Mouse (Mus musculus): ENCODE measurements around the gene Gm28539.
"Not testable (repeated sequence)": the region's sequence is repeated elsewhere in the genome, so short reads cannot be mapped to it uniquely, and the experiment has no call there.

The Gm28539 gene

GRCm38 (mm10) chr16:18836468-18837208, at the start of gene Gm28539, which contains the start of gene 2510002D24Rik:
Gene Gm28539, plus strand, starts transcription at chr16:18836584.
Gene 2510002D24Rik, plus strand, starts transcription at chr16:18836578.
- peak; percentile 97 for DNase-seq

DNA sequence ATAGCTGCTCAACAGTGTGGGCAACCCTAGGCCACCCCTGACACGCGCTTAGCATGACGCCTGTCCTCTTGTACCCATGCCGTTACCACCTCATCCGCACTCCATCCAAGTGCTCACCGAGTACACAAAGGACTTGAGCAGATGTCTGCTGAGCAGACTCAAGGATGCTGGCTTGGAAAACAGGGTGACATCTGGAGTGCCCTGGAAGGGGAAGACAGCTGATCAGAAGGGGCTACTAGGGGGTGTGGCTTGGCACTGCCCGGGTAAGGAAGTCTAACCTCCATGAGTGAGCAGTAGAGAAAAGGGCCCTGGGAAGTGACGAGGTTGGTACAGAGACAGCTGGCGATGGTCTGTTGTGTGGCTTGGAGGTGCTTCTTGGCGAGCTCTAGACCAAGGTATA, 49.7 kb upstream of the Gm28539 start:
- no peak for DNase-seq

- no peak for DNase-seq
These were observed 47.6 kb upstream of the Gm28539 start for GRCm38 (mm10) chr16:18788627-18789406.

DNA sequence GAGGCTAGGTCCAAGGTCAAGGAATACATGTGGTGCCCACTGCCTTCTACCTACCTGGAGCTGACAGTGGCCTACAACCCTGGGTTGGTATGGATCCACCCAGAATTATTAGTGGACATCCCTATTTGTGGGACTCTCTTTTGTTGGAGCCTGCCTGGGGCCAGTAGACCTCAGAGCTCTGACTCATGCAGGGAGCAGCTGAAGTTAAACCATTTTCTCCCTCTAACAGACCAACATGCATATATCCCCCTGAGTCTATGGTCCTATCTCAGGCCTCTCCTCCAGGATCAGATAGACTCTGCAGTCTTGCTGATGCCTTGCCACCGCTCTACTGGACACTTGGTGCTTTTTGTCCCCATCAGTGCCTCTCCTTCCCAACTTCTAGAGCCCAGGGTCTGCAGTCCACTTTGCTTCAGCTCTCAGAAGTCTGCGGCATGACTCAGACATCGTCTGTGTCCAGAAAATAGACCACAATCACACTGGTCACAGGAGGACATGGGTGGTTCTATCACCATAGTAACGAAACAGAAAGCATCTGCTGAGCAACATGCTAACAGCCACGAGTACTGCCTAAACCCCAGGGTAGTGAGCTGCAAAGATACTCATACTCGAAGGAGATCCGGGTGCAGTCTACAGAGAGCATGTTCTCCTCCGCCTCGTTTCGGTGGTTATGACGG, 41.0 kb upstream of the Gm28539 start:
- no peak for DNase-seq

DNA sequence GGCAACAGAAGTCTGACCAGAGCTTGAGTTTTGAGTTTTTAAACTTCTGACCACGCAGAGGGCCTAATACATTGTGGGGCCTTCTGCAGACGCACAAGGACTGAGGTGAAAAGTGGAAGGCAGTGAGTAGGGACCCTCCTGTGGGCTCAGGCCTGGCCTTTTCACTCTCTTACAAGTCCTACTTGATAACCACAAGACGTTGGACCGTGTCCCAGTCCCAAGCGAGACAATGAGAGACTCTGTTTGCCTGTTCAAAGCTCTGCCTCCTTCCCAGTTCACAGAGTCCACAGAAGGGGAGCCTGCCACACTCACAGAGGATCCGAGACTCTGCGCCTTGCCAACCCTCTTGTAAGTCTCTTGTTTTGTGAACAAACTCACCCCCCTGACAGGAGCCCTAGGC, 39.7 kb upstream of the Gm28539 start:
- no peak for DNase-seq

DNA sequence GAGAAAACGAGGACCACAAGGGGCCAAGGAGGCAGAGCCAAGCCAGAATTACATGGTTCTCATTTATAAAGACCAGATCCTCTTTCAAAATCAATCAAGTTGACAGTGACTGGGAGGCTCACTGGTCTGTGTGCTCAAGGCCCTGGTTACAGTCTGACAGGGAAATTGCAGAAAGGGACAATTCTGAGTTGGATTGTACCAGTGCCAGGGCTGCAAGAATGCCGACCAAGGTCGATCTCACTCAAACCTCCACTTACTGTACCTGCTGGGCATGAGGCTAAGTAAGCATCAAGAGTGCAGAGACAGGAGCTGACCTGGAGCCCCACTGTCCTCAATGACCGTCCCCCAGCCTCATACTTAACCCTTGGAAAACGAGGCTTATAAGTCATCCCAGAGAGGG, 38.2 kb upstream of the Gm28539 start:
- no peak for DNase-seq

DNA sequence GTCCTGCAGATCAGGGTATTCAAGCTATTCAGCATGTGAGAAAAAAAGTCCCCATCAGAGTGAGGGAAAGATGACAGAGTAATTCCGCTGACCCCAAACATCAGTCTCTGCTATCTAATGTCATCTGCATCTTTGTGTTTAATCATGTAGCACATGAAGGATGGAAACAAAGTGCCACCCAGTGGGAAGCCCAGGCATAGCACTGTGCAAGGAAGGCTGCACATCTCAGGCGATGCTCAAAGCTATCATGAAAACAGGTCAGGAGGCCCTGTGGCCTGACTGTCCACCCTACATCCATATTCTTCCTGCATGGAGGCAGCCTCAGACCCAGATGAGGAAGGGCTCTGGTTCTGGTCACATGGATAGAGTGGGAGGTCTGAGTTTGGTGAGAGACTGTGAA, 37.5 kb upstream of the Gm28539 start:
- peak; percentile 77 for DNase-seq

- DNase-seq: no peak
These were observed 30.6 kb upstream of the Gm28539 start for GRCm38 (mm10) chr16:18805746-18806145.

- no peak for DNase-seq
These were observed 27.4 kb upstream of the Gm28539 start for GRCm38 (mm10) chr16:18809001-18809400.

- no peak for DNase-seq
These were observed 25.4 kb upstream of the Gm28539 start for GRCm38 (mm10) chr16:18811032-18811431.

DNA sequence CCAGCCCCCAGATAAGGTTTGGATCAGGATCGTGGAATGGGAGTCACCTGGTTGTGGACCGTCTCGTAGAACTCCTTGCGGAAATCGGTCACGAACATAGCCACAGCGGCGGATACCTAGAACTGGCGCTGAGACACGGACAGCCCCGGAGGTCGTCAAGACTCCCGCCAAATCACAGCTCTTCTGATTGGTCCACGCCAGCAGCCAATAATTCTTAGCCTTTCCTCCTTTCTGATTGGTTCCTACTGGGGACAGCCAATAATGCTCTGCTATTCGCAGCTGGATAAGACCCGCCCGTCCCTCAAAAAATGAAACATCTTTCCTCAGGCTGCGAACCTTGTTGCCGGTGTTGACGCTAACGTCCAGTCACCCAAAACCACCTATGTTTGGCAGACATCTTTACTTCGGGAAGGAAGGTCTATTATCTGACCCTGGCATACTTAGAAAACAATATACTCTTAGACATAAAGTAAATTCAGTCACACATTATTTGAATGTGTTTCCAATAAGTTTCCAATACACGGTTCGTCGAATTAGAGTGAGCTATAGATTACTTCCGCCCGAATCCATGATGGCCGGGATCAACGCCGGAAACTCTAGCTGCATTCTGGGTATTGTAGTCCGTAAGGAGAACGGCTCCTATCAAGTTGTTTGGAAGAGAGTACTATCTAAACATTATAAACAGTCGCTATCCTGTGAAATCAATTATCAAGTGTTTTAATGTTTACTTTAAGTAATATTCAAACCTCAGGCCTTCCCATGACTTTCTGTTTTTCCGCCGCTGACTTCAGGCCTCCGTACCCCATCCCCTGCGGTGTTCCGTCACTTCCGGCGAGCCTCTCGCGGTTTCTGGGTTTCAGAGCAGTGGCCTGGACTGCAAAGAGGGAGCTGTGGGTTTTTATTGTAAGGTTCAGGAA, 24.7 kb upstream of the Gm28539 start, which contains the start of the genes Ufd1 and Cdc45:
TSS of gene Ufd1 (plus strand) at position 312 of the 917 bp plus-strand sequence.
TSS of gene Cdc45 (minus strand) at position 520 of the 917 bp plus-strand sequence.
- peak; percentile 95 for DNase-seq

GRCm38 (mm10) chr16:18812385-18812910, 23.9 kb upstream of the Gm28539 start:
- DNase-seq: no peak

GRCm38 (mm10) chr16:18822356-18822755, 14.0 kb upstream of the Gm28539 start:
- DNase-seq: no peak

DNA sequence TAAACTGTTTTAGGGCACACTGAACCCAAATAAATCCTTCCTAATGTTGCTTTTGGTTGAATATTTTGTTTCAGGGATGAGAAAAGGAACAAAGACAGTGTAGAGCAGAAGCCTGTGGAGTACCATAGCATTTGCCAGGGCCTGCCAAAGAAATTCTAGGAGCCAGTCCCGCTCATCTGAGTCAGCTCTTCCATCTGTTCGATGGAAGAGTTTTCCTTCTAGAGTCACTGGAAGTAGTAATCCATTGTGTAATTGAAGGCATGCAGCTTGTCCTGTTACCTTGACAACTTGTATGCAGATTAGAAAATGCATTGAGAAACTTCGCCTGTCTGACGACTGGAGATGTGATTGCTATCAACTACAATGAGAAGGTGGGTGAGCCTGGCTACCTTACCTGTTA, 13.5 kb upstream of the Gm28539 start:
- DNase-seq: no peak

DNA sequence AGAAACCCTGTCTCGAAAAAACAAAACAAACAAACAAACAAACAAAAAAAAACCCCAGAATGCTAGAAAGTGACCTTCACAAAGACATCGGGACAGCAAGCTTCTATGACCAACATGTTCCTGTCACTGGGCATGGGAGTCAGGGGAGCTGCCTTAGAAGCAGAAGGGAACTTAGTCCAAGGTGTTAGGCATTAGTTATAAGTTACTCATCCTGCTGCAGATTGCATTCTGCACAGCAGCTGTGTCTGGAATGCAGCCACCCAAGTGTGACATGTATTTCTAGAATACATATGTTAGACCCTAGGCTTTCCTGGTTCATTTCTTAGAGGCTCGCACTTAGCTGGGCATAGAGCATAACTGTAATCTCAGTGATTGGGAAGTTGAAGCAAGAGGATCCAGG, 7.8 kb upstream of the Gm28539 start:
- DNase-seq: peak; percentile 31

DNA sequence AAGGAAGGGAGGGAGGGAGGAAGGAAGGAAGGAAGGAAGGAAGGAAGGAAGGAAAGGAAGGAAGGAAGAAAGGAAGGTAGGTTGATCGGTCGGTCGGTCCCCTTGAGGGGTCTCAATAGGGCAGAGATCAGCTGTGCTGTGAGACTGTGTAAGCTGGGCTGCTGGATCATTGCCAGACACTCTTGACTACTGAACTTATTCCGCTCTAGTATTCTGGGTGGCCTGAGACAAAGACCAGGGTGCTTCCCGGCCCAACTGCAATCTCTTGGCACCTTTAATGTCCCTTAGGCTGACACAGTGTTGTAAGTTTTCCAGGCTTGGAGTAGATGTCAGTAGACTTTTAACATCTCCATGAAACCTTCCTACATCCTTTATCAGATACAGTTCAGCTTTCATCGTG, 7.3 kb upstream of the Gm28539 start:
- peak; percentile 39 for DNase-seq

GRCm38 (mm10) chr16:18833486-18833885, 2.9 kb upstream of the Gm28539 start:
- DNase-seq: no peak

DNA sequence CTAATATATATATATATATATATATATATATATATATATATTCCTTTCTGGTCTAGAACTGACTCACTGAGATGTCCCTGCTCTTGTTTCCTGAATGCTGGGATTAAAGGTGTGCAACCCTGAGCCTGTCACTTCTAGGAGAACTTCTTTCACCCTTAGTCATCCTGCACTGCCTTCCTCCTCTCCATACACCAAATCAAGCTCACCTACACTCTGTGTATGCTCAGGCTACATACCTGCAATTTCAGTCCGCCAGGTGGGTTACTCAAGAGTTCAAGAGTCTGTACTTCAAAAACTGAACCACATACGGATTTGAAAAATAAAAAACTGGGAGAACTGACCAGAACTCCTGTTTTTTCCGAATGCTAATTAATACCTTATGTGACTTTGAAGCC, 314 bp upstream of the Gm28539 start:
- peak; percentile 12 for DNase-seq

DNA sequence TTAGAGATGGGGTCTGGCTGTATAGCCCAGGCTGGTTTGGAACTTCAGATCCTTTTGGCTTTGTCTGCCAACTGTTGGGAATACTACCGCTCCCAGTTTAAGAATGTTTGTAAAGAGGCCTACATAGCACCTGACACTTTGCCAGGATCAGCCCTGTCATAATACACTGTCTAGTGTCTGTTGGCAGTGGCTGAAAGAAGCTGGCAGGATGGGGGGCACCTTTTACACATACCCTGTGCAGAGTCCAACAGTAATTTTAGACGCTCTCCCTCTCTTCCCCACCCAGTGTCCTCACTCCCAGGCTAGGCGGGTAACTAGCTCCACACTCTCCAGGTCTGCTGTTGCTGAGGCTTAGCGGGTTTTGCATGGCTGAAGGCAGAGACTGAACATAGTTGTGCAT, 2.0 kb downstream of the Gm28539 start:
- no peak for DNase-seq

GRCm38 (mm10) chr16:18846301-18846820, 10.0 kb downstream of the Gm28539 start:
- no peak for DNase-seq

- DNase-seq: not testable (repeated sequence)
These were observed 13.3 kb downstream of the Gm28539 start for GRCm38 (mm10) chr16:18849521-18850190.

All from kidney, postnatal 10 days (tissue).